Mouse (Mus musculus) megakaryocyte, embryonic 14.5 days (primary cell): ENCODE results near the gene Pgm2.

Experiments used
- FLI1 ChIP-seq: IDR thresholded peaks from 2 replicates; pipeline ENCODE4 v1.6.1; 2012; ENCODE audit warnings: low read length, inconsistent platforms, mixed read lengths
- GATA1 ChIP-seq: IDR thresholded peaks from 3 replicates; pipeline ENCODE4 v1.6.1; 2012; ENCODE audit warnings: mixed read lengths, low read length, inconsistent platforms, borderline replicate concordance

DNA sequence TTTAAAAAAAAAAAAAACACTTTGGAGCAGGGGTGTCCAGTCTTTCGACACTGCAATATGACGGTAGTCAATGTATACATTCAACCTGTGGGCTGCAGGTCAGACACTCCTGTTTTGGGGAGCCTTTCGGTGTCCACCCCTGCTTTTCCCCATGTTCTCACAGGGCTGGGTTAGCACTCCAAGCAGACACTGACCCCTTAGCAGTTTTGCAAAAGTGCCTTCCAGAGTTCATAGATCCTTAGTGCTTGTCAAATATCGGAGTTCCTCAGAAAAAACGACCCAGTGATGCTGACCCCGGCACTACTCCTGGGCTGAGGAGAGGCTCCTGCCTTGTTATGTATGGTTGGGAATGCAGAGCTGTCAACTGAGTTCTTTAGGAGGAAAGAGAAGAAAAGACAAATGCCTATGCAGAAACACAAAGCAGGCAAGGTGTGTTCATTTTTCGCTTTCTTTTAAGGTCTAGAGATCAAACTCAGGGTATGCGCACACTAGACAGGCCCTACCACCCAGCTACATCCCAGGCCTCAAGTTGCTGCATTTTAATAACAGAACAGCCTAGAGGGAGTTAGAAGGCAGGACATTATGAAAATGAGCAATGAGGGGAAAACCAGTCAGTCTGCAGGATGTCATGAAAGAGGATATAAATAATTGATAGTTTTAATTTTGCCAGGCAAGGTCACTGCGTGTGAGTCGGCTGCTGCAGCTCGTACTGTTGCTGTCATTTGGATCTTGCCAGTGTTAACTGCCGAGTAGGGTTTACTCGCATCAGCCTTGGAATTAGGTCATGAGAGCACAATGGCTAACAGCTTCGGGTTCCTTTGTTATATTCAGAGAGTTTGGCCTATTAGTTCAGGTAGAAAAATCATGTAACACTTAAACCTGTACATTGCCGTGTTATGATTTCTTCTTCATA, 9.0 kb upstream of the Pgm2 start:
- TF ChIP-seq GATA1 (no peak), FLI1 (no peak)
